Mouse (Mus musculus) thymus, adult 2 months (tissue): Measurements from ENCODE around the gene Thsd1. TPM values are rescaled to one million over a fixed set of nuclear protein-coding genes. Genes with fewer than 3 reads are reported as not detected.

Experiments
- DNase-seq: peaks from one replicate; pipeline ENCODE4 v3.0.0; 2021
- H3K27ac ChIP-seq: fragments of 200-500 bp; 2 replicates; pipeline ENCODE4 v1.5.1; 2012; ENCODE audit warnings: low read length, control low read depth; ENCODE audit not compliant: control insufficient read depth, insufficient read depth
- H3K27me3 ChIP-seq: fragments of 200-500 bp; 2 replicates; pipeline ENCODE4 v1.6.1; 2012; ENCODE audit warnings: mild to moderate bottlenecking, low read length, moderate library complexity, mixed read lengths; ENCODE audit not compliant: control insufficient read depth, insufficient read depth
- H3K36me3 ChIP-seq: fragments of 200-500 bp; 2 replicates; pipeline ENCODE4 v1.6.1; 2012; ENCODE audit warnings: mild to moderate bottlenecking, low read length, moderate library complexity; ENCODE audit not compliant: control insufficient read depth, insufficient read depth
- H3K4me1 ChIP-seq: fragments of 200-500 bp; replicated peaks from 2 replicates; pipeline ENCODE4 v1.6.1; 2012; ENCODE audit warnings: low read length; ENCODE audit not compliant: control insufficient read depth, insufficient read depth
- H3K4me3 ChIP-seq: fragments of 200-500 bp; 2 replicates; pipeline ENCODE4 v1.5.1; 2012; ENCODE audit warnings: mild to moderate bottlenecking, low read length, control low read depth, moderate library complexity; ENCODE audit not compliant: control insufficient read depth, insufficient read depth
- CTCF ChIP-seq: fragments of 200-500 bp; IDR thresholded peaks from 2 replicates; pipeline ENCODE4 v1.5.1; 2012; ENCODE audit warnings: mild to moderate bottlenecking, control low read depth, low read length, moderate library complexity, borderline replicate concordance; ENCODE audit not compliant: control insufficient read depth, poor library complexity, insufficient read depth; ENCODE audit errors: extremely low read depth
- POLR2A ChIP-seq: fragments of 200-500 bp; IDR thresholded peaks from 2 replicates; pipeline ENCODE4 v1.6.1; 2012; ENCODE audit warnings: mild to moderate bottlenecking, low read length, control low read depth, moderate library complexity; ENCODE audit not compliant: control insufficient read depth, poor library complexity, insufficient read depth; ENCODE audit errors: extremely low read depth
- WGBS: fragments of 180-500 bp; shearing (Covaris S2); methylation state at CpG from one replicate; pipeline ENCODE4 v1.1.7; 2018; 5-methylcytosine and 5-hydroxymethylcytosine counted together
- polyA plus RNA-seq: library from polyadenylated mRNA; depleted of rRNA; stranded (reverse); fragments of >200 nt; gene quantifications from 2 replicates; pipeline ENCODE4 v1.2.3, GENCODE M21; 2012

The Thsd1 gene
- polyA plus RNA-seq, 1 experiment, result 2.1 TPM

DNA sequence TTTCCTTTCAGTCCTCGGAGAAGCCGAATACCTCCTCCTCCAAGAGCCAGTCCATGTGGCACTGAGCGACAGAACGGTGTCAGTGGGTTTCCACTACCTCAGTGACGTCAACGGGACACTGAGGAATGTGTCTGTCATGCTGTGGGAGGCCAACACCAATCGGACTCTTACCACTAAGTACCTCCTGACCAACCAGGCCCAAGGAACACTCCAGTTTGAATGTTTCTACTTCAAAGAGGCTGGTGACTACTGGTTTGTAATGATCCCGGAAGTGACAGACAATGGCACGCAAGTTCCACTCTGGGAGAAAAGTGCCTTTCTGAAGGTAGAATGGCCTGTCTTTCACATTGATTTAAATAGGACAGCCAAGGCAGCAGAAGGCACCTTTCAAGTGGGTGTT lies 15.9 kb downstream of the Thsd1 start:
- 98% methylated on average over 9 of the region's 9 CpGs for WGBS
- no peak overlapping the region for H3K27ac ChIP-seq
- no peaks in the 10 kb centered on the region for H3K4me1 ChIP-seq
- no peak for TF ChIP-seq POLR2A
- TF ChIP-seq CTCF, result no peak
- H3K4me3 ChIP-seq, result no peak overlapping the region
- no peaks in the 10 kb centered on the region for H3K36me3 ChIP-seq
- no peaks in the 10 kb centered on the region for H3K27me3 ChIP-seq
- DNase-seq, result no peak

DNA sequence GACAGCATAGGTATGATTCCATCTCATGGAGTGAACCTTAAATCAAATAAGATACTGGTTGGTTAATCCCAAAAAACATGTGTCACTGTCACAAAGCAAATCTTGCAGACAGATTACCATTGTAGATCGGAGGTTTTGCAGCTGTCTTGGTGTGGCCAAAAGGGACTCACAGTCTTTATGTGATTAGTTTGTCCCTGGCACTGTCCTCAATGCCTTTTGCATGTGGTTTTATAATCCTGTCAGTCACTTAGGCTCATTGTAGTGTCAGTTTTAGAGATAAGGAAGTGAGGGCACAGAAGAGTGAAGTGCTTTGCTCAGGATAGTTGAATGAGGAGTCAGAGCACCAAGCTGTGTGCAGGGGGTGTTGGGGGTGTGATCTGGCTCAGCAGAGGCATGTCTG lies 18.6 kb downstream of the Thsd1 start:
- H3K27me3 ChIP-seq, result no peaks in the 10 kb centered on the region
- H3K4me1 ChIP-seq, result no peaks in the 10 kb centered on the region
- H3K4me3 ChIP-seq, result no peak overlapping the region
- no peak overlapping the region for H3K27ac ChIP-seq
- TF ChIP-seq POLR2A, result no peak
- no peak for TF ChIP-seq CTCF
- no peaks in the 10 kb centered on the region for H3K36me3 ChIP-seq
- no peak for DNase-seq
- 85% methylated on average over 1 of the region's 1 CpGs for WGBS

DNA sequence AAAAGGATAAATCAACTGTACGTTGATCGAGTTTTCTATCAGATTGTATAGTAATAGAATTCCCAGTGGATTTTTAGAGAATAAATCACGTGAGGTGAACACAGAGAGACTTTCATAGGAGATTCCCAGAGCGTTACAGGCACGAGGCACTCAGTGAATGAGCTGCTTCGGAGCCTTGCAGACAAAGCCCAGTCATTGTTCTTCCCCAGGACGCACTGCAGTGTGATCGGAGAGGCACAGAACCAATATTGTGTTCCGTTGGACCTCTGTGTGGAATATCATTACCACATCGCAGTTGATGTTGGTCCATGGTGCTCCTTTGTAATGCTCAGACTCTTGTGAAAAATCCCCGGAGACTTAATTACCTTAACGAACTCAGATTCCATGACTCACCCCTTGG lies 20.8 kb downstream of the Thsd1 start:
- Histone ChIP-seq H3K4me3 (no peak overlapping the region), H3K27me3 (no peaks in the 10 kb centered on the region), H3K36me3 (no peaks in the 10 kb centered on the region), H3K4me1 (no peaks in the 10 kb centered on the region), H3K27ac (no peak overlapping the region)
- no peak for DNase-seq
- TF ChIP-seq CTCF (no peak), POLR2A (no peak)
- WGBS, result 97% methylated on average over 12 of the region's 12 CpGs

DNA sequence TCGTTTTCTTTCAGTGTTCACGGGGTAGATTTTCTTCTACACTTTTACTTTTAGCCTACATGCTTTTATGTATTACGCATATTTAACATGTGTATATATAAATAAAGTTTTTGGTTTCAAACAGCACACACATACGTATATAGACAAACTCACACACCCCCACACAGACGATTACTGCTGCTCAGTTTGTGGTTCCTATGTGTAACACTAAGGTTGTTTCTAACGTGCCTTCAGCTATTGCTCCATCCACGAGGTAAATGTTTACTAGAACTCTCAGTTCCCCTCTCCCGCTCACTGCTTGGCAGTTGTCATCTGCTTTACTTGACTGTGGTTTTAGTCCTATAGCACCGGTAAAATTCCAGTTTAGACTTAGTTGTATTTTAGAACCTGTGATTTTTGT lies 22.0 kb downstream of the Thsd1 start:
- H3K36me3 ChIP-seq, result no peaks in the 10 kb centered on the region
- WGBS, result 91% methylated on average over 9 of the region's 9 CpGs
- no peak for DNase-seq
- no peaks in the 10 kb centered on the region for H3K4me1 ChIP-seq
- TF ChIP-seq CTCF (no peak), POLR2A (no peak)
- no peak overlapping the region for H3K4me3 ChIP-seq
- no peak overlapping the region for H3K27ac ChIP-seq
- no peaks in the 10 kb centered on the region for H3K27me3 ChIP-seq

DNA sequence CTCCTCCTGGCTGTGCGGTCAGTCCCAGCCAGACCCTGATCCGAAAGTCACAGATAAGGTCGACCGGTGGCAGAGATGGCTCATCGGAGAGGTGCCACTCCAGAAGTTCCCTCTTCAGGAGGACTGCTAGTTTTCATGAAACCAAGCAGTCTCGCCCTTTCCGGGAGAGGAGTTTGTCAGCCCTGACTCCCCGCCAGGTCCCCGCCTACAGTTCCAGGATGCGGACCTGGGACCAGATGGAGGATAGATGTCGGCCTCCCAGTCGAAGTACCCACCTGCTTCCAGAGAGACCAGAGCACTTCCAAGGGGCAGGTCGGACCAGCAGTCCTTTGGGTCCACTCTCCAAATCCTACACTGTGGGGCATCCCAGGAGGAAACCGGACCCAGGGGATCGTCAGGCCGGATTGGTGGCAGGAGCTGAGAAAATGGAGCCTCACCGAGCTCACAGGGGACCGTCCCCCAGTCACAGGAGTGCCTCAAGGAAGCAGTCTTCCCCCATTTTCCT lies 31.9 kb downstream of the Thsd1 start:
- DNase-seq, result no peak
- TF ChIP-seq POLR2A (no peak), CTCF (no peak)
- no peaks in the 10 kb centered on the region for H3K36me3 ChIP-seq
- no peak overlapping the region for H3K4me3 ChIP-seq
- H3K27ac ChIP-seq, result no peak overlapping the region
- no peaks in the 10 kb centered on the region for H3K27me3 ChIP-seq
- WGBS, result 96% methylated on average over 18 of the region's 18 CpGs
- H3K4me1 ChIP-seq, result no peaks in the 10 kb centered on the region

DNA sequence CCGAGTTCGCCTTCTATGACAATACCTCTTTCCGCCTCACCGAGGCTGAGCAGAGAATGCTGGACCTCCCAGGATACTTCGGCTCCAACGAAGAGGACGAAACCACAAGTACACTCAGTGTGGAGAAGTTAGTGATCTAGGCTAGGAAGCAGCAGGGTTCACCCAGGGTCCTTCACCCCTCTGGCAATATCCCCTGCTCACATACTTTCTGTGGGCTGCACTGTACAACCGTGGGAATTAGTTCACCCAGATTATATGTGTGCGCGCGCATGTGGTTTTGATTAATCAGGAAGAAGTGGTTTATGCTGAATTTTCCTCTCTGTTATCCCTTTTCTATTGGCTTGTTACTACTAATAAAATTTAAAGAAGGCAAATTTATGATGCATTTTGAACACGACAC lies 32.4 kb downstream of the Thsd1 start:
- no peak overlapping the region for H3K27ac ChIP-seq
- 90% methylated on average over 12 of the region's 12 CpGs for WGBS
- no peak for DNase-seq
- H3K4me1 ChIP-seq, result no peaks in the 10 kb centered on the region
- H3K36me3 ChIP-seq, result no peaks in the 10 kb centered on the region
- H3K4me3 ChIP-seq, result no peak overlapping the region
- H3K27me3 ChIP-seq, result no peaks in the 10 kb centered on the region
- TF ChIP-seq CTCF, result no peak
- no peak for TF ChIP-seq POLR2A

DNA sequence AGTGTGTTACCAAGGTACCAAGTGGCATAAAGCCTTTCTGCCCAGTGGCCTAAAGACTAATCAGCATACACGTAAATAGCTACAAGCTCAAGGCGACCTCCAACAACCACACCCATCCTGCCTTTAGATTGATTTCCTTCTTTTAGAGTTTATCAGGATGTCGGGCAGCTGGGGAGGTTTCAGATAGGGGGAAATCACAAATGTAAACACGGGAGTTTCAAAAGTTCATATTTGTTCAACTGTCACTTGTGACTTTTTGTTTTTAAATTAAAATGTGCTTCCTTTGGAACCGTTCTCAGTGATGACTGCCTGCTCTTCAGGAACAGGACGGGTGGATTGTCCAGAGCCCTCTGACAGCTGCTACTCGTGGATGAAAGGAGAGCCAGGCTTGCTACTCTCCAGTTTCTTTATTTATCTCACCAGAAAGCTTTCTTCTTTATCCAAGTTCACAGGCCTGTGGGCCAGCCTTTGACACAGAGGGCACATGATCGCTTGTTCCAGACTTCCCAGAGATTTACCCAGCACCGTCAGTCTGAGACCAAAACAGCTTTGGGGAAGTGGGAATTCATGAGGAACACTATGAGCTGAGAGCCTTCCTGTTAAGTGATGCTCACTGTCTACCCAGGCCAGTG lies 33.1 kb downstream of the Thsd1 start:
- Histone ChIP-seq H3K4me3 (no peak overlapping the region), H3K27ac (no peak overlapping the region)

More for the DNA sequence above, 33.1 kb downstream of the Thsd1 start:
- WGBS, result 79% methylated on average over 9 of the region's 9 CpGs
- DNase-seq, result no peak
- TF ChIP-seq CTCF (no peak), POLR2A (no peak)
- Histone ChIP-seq H3K36me3 (no peaks in the 10 kb centered on the region), H3K27me3 (no peaks in the 10 kb centered on the region), H3K4me1 (no peaks in the 10 kb centered on the region)
